Mouse (Mus musculus) embryo, embryonic 11.5 days (tissue): ENCODE measurements around the gene Ubtd1.

Source experiments
- DNase-seq: peaks from one replicate; pipeline ENCODE4 v3.0.0-alpha.2; 2012; ENCODE audit warnings: low read depth, low spot score

The Ubtd1 gene

GRCm38 (mm10) chr19:41981595-41981927 lies at the start of gene Ubtd1:
Gene Ubtd1, plus strand, starts transcription at chr19:41981763.
- DNase-seq, result no peak

- DNase-seq, result no peak
Measured at GRCm38 (mm10) chr19:41932686-41933085, 48.9 kb upstream of the Ubtd1 start.

GRCm38 (mm10) chr19:41933179-41934086 lies 48.1 kb upstream of the Ubtd1 start, which contains the start of the genes Exosc1 and Zdhhc16:
Gene Exosc1, minus strand, starts transcription at chr19:41933423.
Gene Zdhhc16, plus strand, starts transcription at chr19:41933480.
- DNase-seq, result peak; percentile 96

GRCm38 (mm10) chr19:41934124-41934523 lies 47.4 kb upstream of the Ubtd1 start:
- no peak for DNase-seq

GRCm38 (mm10) chr19:41935921-41936320 lies 45.6 kb upstream of the Ubtd1 start:
- DNase-seq, result no peak

GRCm38 (mm10) chr19:41938539-41938938 lies 43.0 kb upstream of the Ubtd1 start:
- DNase-seq, result no peak

GRCm38 (mm10) chr19:41943841-41944240 lies 37.7 kb upstream of the Ubtd1 start:
- DNase-seq, result no peak

- no peak for DNase-seq
Measured at GRCm38 (mm10) chr19:41952287-41952686, 29.3 kb upstream of the Ubtd1 start.

GRCm38 (mm10) chr19:41953574-41953973 lies 28.0 kb upstream of the Ubtd1 start:
- DNase-seq, result no peak

GRCm38 (mm10) chr19:41969618-41970017 lies 11.9 kb upstream of the Ubtd1 start:
- no peak for DNase-seq

GRCm38 (mm10) chr19:41973891-41974794 lies 7.4 kb upstream of the Ubtd1 start:
- no peak for DNase-seq

GRCm38 (mm10) chr19:41980422-41980818 lies 1.1 kb upstream of the Ubtd1 start:
- no peak for DNase-seq

GRCm38 (mm10) chr19:41980819-41981594 lies 556 bp upstream of the Ubtd1 start, which contains the start of gene Mms19:
Gene Mms19, minus strand, starts transcription at chr19:41981157.
- DNase-seq, result peak; percentile 98

- no peak for DNase-seq
Measured at GRCm38 (mm10) chr19:41981931-41982790, 598 bp downstream of the Ubtd1 start.

- DNase-seq, result no peak
Measured at GRCm38 (mm10) chr19:41982791-41983150, 1.2 kb downstream of the Ubtd1 start.

- no peak for DNase-seq
Measured at GRCm38 (mm10) chr19:41985994-41986393, 4.4 kb downstream of the Ubtd1 start.

- no peak for DNase-seq
Measured at GRCm38 (mm10) chr19:41987206-41987605, 5.6 kb downstream of the Ubtd1 start.

- no peak for DNase-seq
Measured at GRCm38 (mm10) chr19:41989810-41990209, 8.2 kb downstream of the Ubtd1 start.

- DNase-seq, result no peak
Measured at GRCm38 (mm10) chr19:41991926-41992477, 10.4 kb downstream of the Ubtd1 start.

GRCm38 (mm10) chr19:41992971-41993370 lies 11.4 kb downstream of the Ubtd1 start:
- no peak for DNase-seq
